Mouse (Mus musculus) brain, embryonic 14.5 days (tissue): Measurements from ENCODE around the gene Nemf. TPM values are rescaled to one million over a fixed set of nuclear protein-coding genes. Genes with fewer than 3 reads are reported as not detected.
A peak's percentile ranks its signal among the peaks of the same experiment; 100 is the strongest.

Experiments
- DNase-seq: peaks from one replicate; pipeline ENCODE4 v3.0.0-alpha.2; 2011; ENCODE audit warnings: low read depth
- CTCF ChIP-seq: fragments of 200-500 bp; IDR thresholded peaks from 2 replicates; pipeline ENCODE4 v1.5.1; 2012; ENCODE audit warnings: inconsistent platforms, mild to moderate bottlenecking, moderate library complexity, borderline replicate concordance; ENCODE audit not compliant: insufficient read depth, insufficient read length; ENCODE audit errors: extremely low read depth
- POLR2A ChIP-seq: fragments of 200-500 bp; IDR thresholded peaks from 2 replicates; pipeline ENCODE4 v1.6.1; 2012; ENCODE audit warnings: mild to moderate bottlenecking, inconsistent platforms, borderline replicate concordance; ENCODE audit not compliant: poor library complexity, insufficient read depth, insufficient read length, severe bottlenecking; ENCODE audit errors: extremely low read depth
- polyA plus RNA-seq: library from polyadenylated mRNA; depleted of rRNA; stranded (reverse); fragments of >200 nt; gene quantifications from 2 replicates; pipeline ENCODE4 v1.2.3, GENCODE M21; 2012

The Nemf gene
- polyA plus RNA-seq, 1 experiment: 35.9 TPM

GRCm38 (mm10) chr12:69298281-69298680 is 58.7 kb downstream of the Nemf start:
- no peak for TF ChIP-seq CTCF
- no peak for TF ChIP-seq POLR2A
- DNase-seq: no peak

- DNase-seq: no peak
- no peak for TF ChIP-seq CTCF
- TF ChIP-seq POLR2A: no peak
These were observed 59.4 kb downstream of the Nemf start for GRCm38 (mm10) chr12:69297411-69298150.

GRCm38 (mm10) chr12:69296511-69297410 is 60.2 kb downstream of the Nemf start, which contains the start of gene Klhdc2:
Klhdc2 (plus strand) TSS chr12:69296681.
- TF ChIP-seq CTCF (no peak), POLR2A (peak; percentile 98)
- DNase-seq: peak; percentile 97

- TF ChIP-seq POLR2A: no peak
- TF ChIP-seq CTCF: no peak
- DNase-seq: no peak
These were observed 61.3 kb downstream of the Nemf start for GRCm38 (mm10) chr12:69295651-69296050.

GRCm38 (mm10) chr12:69294936-69295335 is 62.0 kb downstream of the Nemf start:
- TF ChIP-seq POLR2A (no peak), CTCF (no peak)
- no peak for DNase-seq

- no peak for DNase-seq
- TF ChIP-seq POLR2A: no peak
- no peak for TF ChIP-seq CTCF
These were observed 63.1 kb downstream of the Nemf start for GRCm38 (mm10) chr12:69293815-69294214.

- DNase-seq: no peak
- TF ChIP-seq POLR2A: no peak
- TF ChIP-seq CTCF: no peak
These were observed 64.6 kb downstream of the Nemf start for GRCm38 (mm10) chr12:69292401-69292800.

- TF ChIP-seq POLR2A: no peak
- no peak for TF ChIP-seq CTCF
- DNase-seq: no peak
These were observed 68.3 kb downstream of the Nemf start for GRCm38 (mm10) chr12:69288699-69289098.

- TF ChIP-seq POLR2A: no peak
- DNase-seq: no peak
These were observed 69.4 kb downstream of the Nemf start for GRCm38 (mm10) chr12:69287535-69287934.

- no peak for DNase-seq
- TF ChIP-seq POLR2A (no peak), CTCF (no peak)
These were observed 73.8 kb downstream of the Nemf start for GRCm38 (mm10) chr12:69283146-69283545.

- no peak for TF ChIP-seq POLR2A
- no peak for DNase-seq
These were observed 76.0 kb downstream of the Nemf start for GRCm38 (mm10) chr12:69280915-69281314.
